Mouse (Mus musculus) MEL (cell line): ENCODE data around the gene Tecpr1. TPM values are rescaled to one million over a fixed set of nuclear protein-coding genes. Genes with fewer than 3 reads are reported as not detected.

Source experiments
- BHLHE40 ChIP-seq: IDR thresholded peaks from 2 replicates; pipeline ENCODE4 v1.6.1; 2012; ENCODE audit warnings: low read depth, mild to moderate bottlenecking, inconsistent platforms, low read length, improper control_type of control experiment, borderline replicate concordance
- CHD2 ChIP-seq: IDR thresholded peaks from 2 replicates; pipeline ENCODE4 v1.6.1; 2011; ENCODE audit warnings: low read length, improper control_type of control experiment
- EP300 ChIP-seq, 2 experiments: IDR thresholded peaks; 2 replicates each; pipeline ENCODE4 v1.6.1; 2011; ENCODE audit warnings: improper control_type of control experiment in 2 of 2, low read length in 2 of 2, low read depth in 1 of 2, mild to moderate bottlenecking in 1 of 2
- GATA1 ChIP-seq: IDR thresholded peaks from 2 replicates; pipeline ENCODE4 v1.6.1; 2011; ENCODE audit warnings: low read depth, low read length, improper control_type of control experiment
- HCFC1 ChIP-seq: IDR thresholded peaks from 2 replicates; pipeline ENCODE4 v1.6.1; 2012; ENCODE audit warnings: low read depth, mild to moderate bottlenecking, inconsistent platforms, low read length, improper control_type of control experiment, moderate library complexity
- KAT2A ChIP-seq: conservative IDR thresholded peaks from 2 replicates; pipeline ENCODE4 v1.6.1; 2012; ENCODE audit warnings: low read depth, low read length, improper control_type of control experiment, inconsistent platforms
- MAX ChIP-seq: IDR thresholded peaks from 2 replicates; pipeline ENCODE4 v1.6.1; 2011; ENCODE audit warnings: low read length, improper control_type of control experiment
- MEF2A ChIP-seq: IDR thresholded peaks from 2 replicates; pipeline ENCODE4 v1.6.1; 2014; ENCODE audit warnings: low read depth, mild to moderate bottlenecking, inconsistent platforms, low read length, improper control_type of control experiment; ENCODE audit not compliant: poor library complexity, insufficient replicate concordance, severe bottlenecking; ENCODE audit errors: extremely low read depth
- MYB ChIP-seq: IDR thresholded peaks from 2 replicates; pipeline ENCODE4 v1.6.1; 2011; ENCODE audit warnings: mild to moderate bottlenecking, low read depth, low read length, improper control_type of control experiment
- NELFE ChIP-seq: IDR thresholded peaks from 2 replicates; pipeline ENCODE4 v1.6.1; 2011; ENCODE audit warnings: low read depth, low read length, improper control_type of control experiment
- POLR2A ChIP-seq, 2 experiments: IDR thresholded peaks; 2 replicates each; pipeline ENCODE4 v1.6.1; 2011 to 2012; ENCODE audit warnings: low read length in 2 of 2, mild to moderate bottlenecking in 2 of 2, control low read depth in 1 of 2, improper control_type of control experiment in 1 of 2, low read depth in 1 of 2, moderate library complexity in 1 of 2; ENCODE audit not compliant: control insufficient read depth in 1 of 2, insufficient read depth in 1 of 2, poor library complexity in 1 of 2
- POLR2AphosphoS5 ChIP-seq: IDR thresholded peaks from 2 replicates; pipeline ENCODE4 v1.6.1; 2012; ENCODE audit warnings: low read depth, borderline replicate concordance, mild to moderate bottlenecking, inconsistent platforms, low read length, moderate library complexity, mixed read lengths
- RAD21 ChIP-seq: IDR thresholded peaks from 2 replicates; pipeline ENCODE4 v1.6.1; 2011; ENCODE audit warnings: mild to moderate bottlenecking, low read depth, low read length, improper control_type of control experiment
- RCOR1 ChIP-seq: IDR thresholded peaks from 2 replicates; pipeline ENCODE4 v1.6.1; 2012; ENCODE audit warnings: low read depth, mild to moderate bottlenecking, inconsistent platforms, low read length, improper control_type of control experiment
- SIN3A ChIP-seq: IDR thresholded peaks from 2 replicates; pipeline ENCODE4 v1.6.1; 2012; ENCODE audit warnings: low read length, improper control_type of control experiment, inconsistent platforms
- SMC3 ChIP-seq: IDR thresholded peaks from 2 replicates; pipeline ENCODE4 v1.6.1; 2011; ENCODE audit warnings: low read depth, low read length, improper control_type of control experiment
- TBP ChIP-seq: IDR thresholded peaks from 2 replicates; pipeline ENCODE4 v1.8.0; 2011; ENCODE audit warnings: low read depth, low read length, improper control_type of control experiment
- UBTF ChIP-seq: IDR thresholded peaks from 2 replicates; pipeline ENCODE4 v1.6.1; 2012; ENCODE audit warnings: low read depth, mild to moderate bottlenecking, inconsistent platforms, low read length, improper control_type of control experiment, moderate library complexity, borderline replicate concordance; ENCODE audit not compliant: insufficient read depth
- USF1 ChIP-seq: IDR thresholded peaks from 2 replicates; pipeline ENCODE4 v1.6.1; 2014; ENCODE audit warnings: low read depth, mild to moderate bottlenecking, inconsistent platforms, low read length, improper control_type of control experiment, moderate library complexity
- ZC3H11A ChIP-seq: IDR thresholded peaks from 2 replicates; pipeline ENCODE4 v1.6.1; 2012; ENCODE audit warnings: low read depth, mild to moderate bottlenecking, inconsistent platforms, low read length, improper control_type of control experiment
- ZKSCAN1 ChIP-seq: IDR thresholded peaks from 2 replicates; pipeline ENCODE4 v1.6.1; 2012; ENCODE audit warnings: low read depth, mild to moderate bottlenecking, inconsistent platforms, low read length, improper control_type of control experiment, moderate library complexity
- ZMIZ1 ChIP-seq: IDR thresholded peaks from 2 replicates; pipeline ENCODE4 v1.6.1; 2012; ENCODE audit warnings: low read depth, mild to moderate bottlenecking, inconsistent platforms, low read length, improper control_type of control experiment, moderate library complexity
- ZNF384 ChIP-seq: IDR thresholded peaks from 2 replicates; pipeline ENCODE4 v1.6.1; 2012; ENCODE audit warnings: low read depth, mild to moderate bottlenecking, inconsistent platforms, low read length, improper control_type of control experiment
- polyA plus RNA-seq, 2 experiments: library from polyadenylated mRNA; stranded (reverse) in 1 of 2; unstranded in 1 of 2; fragments of >175 nt in 1 of 2; fragments of >200 nt in 1 of 2; gene quantifications; 2 replicates each; pipeline versions ENCODE4 v1.2.1 to v1.2.4; 2012; ENCODE audit warnings: low replicate concordance in 2 of 2, low read depth in 1 of 2; ENCODE audit not compliant: insufficient read length in 2 of 2, insufficient read depth in 1 of 2, missing spikeins in 1 of 2
- total RNA-seq: library from RNA; depleted of rRNA; stranded (reverse); fragments of 300-350 nt; gene quantifications from 2 replicates; pipeline ENCODE4 v1.2.3, GENCODE M21; 2012

Tecpr1 gene
- total and polyA plus RNA-seq, 3 experiments, result 6.2 to 9.0 TPM; not detected in 1

GRCm38 (mm10) chr5:144223899-144224816 is 743 bp upstream of the Tecpr1 start (continued):
- TF ChIP-seq MAX (no peak; the same call in 1 of the 2 replicates), POLR2AphosphoS5 (no peak), RCOR1 (no peak), ZC3H11A (no peak), BHLHE40 (peak; percentile 67; the same call in 1 of the 2 replicates), ZNF384 (no peak), USF1 (no peak), RAD21 (no peak; the same call in 1 of the 2 replicates), UBTF (no peak), KAT2A (no peak), TBP (no peak), MYB (no peak), HCFC1 (no peak; the same call in 1 of the 2 replicates), GATA1 (no peak), ZMIZ1 (no peak), POLR2A (IDR thresholded peaks at IDR 0.05; ENCODE audit: control insufficient read depth in 1 of 2, insufficient read depth in 1 of 2, low read depth in 1 of 2, low read length in 2 of 2, poor library complexity in 1 of 2) (no peak), EP300 (IDR thresholded peaks at IDR 0.05; ENCODE audit: low read depth in 1 of 2, low read length in 2 of 2) (no peak), MEF2A (no peak), SMC3 (peak; percentile 23; the same call in 1 of the 2 replicates), ZKSCAN1 (no peak), CHD2 (no peak), NELFE (no peak), SIN3A (no peak; the same call in 1 of the 2 replicates)
